Mouse (Mus musculus) hindlimb bud, embryonic 11.5 days (tissue): Measurements from ENCODE around the gene Clk3.
"Not testable (repeated sequence)": the region's sequence is repeated elsewhere in the genome, so short reads cannot be mapped to it uniquely, and the experiment has no call there.

Experiments
- DNase-seq: peaks from one replicate; pipeline ENCODE4 v3.0.0-alpha.2; 2012; ENCODE audit warnings: low read depth, low spot score; ENCODE audit errors: extremely low spot score

Clk3 gene

DNA sequence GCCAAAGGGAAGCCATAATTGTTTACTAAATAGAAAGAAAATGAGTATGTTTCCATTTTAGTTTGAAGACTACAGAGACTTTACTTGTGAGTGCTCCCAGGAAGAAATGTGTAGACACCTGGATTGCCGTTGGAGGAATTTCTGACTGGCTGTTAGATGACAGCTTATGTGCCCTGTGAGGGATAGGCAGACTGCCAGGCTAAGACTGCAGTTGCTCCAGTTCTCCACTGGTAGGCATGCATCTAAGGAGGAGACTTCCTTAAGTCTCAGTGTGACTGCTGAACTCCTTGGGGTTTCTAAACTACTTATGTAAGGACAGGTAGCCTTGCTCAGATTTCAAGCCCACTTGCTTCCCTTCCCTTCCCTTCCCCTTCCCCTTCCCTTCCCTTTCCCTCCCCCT is 37.3 kb downstream of the Clk3 start:
- no peak for DNase-seq

- DNase-seq: no peak
These were observed 41.0 kb downstream of the Clk3 start for GRCm38 (mm10) chr9:57724701-57725100.

DNA sequence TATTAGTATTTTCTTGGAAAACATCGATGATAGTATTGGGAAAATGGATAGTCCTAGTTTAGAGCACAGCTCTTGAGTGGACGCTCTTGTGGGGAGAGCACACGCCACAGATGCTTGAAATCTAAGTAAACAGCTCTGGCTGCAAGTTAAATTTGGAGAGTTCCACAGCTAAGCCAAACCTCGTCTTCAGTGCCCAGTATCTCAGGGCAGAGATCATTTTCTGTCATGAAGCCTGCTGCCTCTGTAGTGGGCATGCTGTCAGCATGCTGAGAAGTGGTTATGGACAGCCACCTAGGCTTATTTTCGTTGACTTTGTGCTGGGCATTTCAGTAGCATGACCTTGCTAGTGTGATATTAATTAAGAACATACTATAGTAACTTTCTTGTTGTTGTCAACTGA is 41.9 kb downstream of the Clk3 start:
- no peak for DNase-seq

GRCm38 (mm10) chr9:57723315-57723715 is 42.3 kb downstream of the Clk3 start:
- no peak for DNase-seq

DNA sequence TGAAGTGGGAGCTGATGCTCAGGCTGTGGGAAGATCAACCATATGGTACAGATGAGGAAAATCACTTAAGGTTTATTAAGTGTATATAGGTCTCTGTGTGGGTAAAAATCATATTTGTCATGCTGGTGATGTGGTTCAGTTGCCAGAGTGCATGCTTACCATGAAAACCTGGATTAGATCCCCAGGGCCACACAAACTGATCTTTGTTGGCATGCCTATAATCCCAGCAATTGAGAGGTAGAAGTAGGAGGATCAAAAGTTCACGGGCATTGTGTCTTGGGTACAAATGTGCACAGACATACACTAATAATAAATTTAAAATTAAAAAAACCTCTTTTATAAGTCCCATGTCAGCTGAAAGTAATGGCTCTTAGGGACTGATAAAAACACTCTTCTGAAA is 43.3 kb downstream of the Clk3 start:
- DNase-seq: no peak

GRCm38 (mm10) chr9:57720736-57721135 is 44.9 kb downstream of the Clk3 start:
- no peak for DNase-seq

- DNase-seq: no peak
These were observed 47.3 kb downstream of the Clk3 start for GRCm38 (mm10) chr9:57718408-57718807.

- DNase-seq: no peak
These were observed 53.5 kb downstream of the Clk3 start for GRCm38 (mm10) chr9:57712194-57712593.

DNA sequence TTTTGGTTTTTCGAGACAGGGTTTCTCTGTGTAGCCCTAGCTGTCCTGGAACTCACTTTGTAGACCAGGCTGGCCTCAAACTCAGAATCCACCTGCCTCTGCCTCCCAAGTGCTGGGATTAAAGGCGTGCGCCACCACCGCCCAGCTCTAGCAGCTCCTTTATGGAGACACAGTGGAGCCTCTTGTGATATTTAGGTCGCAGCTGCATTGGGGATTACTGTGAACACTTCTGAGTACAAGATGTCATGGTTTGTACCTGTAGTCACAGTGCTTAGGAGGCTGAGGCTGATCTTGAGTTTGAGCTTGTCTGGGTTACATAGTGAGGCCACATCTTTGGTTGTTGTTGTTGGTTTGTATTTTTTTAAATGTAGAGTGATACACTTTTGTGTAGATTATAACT is 55.4 kb downstream of the Clk3 start:
- not testable (repeated sequence) for DNase-seq

GRCm38 (mm10) chr9:57708720-57709274 is 56.9 kb downstream of the Clk3 start:
- no peak for DNase-seq

- peak; percentile 69 for DNase-seq
These were observed 57.5 kb downstream of the Clk3 start, which contains the start of gene Edc3 for GRCm38 (mm10) chr9:57708068-57708719. Edc3 (plus strand) TSS chr9:57708540.

DNA sequence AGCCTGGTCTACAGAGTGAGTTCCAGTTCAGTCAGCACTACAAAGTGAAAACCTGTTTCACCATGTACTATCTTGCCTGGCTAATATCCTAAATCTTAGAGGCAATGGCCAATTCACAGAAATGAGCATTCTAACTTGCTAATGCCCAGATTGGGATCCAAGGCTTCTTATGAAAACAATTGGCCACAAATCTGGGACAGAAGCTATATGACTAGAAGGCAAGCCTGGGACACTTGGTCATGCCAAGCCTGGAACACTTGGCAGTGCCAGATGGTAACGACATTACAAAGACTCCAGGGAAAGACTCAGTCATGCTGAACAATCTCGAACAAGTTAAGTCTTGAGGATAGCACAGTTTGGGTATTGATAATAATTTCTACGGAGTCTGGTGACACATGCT is 59.2 kb downstream of the Clk3 start:
- no peak for DNase-seq
